Mouse (Mus musculus) erythroblast, adult 5-6 weeks (primary cell): Measurements from ENCODE around the gene Fzd5. TPM values are rescaled to one million over a fixed set of nuclear protein-coding genes. Genes with fewer than 3 reads are reported as not detected.

Experiments used
- ATAC-seq: replicated peaks from 2 replicates; pipeline ENCODE4 v1.8.0; 2016; ENCODE audit warnings: moderate number of reproducible peaks, mild to moderate bottlenecking, moderate TSS enrichment, inconsistent platforms; ENCODE audit not compliant: poor library complexity, low FRiP score, severe bottlenecking
- total RNA-seq, 2 experiments: library from RNA; stranded (forward) in 1 of 2; stranded (reverse) in 1 of 2; fragments of 150-400 nt in 1 of 2; fragments of 200-764, 138-1000 nt in 1 of 2; gene quantifications; 2 replicates each; pipeline versions ENCODE4 v1.2.3 to v1.2.4; 2015 to 2017; ENCODE audit warnings: low replicate concordance in 2 of 2

The Fzd5 gene
- total RNA-seq, 2 experiments from 2014 or later: 4.3 to 5.0 TPM

GRCm38 (mm10) chr1:64734771-64735750, 2.5 kb downstream of the Fzd5 start:
- no peak for ATAC-seq

GRCm38 (mm10) chr1:64733453-64734245, 3.9 kb downstream of the Fzd5 start:
- ATAC-seq: 0 out of 2 replicates have a peak, but pooled peaks have one; percentile 27

- no peak for ATAC-seq
Measured at GRCm38 (mm10) chr1:64732637-64733200, 4.8 kb downstream of the Fzd5 start.

GRCm38 (mm10) chr1:64732161-64732560, 5.4 kb downstream of the Fzd5 start:
- no peak for ATAC-seq

GRCm38 (mm10) chr1:64731341-64732020, 6.1 kb downstream of the Fzd5 start:
- ATAC-seq: no peak

- ATAC-seq: no peak
Measured at GRCm38 (mm10) chr1:64730046-64730445, 7.5 kb downstream of the Fzd5 start.

GRCm38 (mm10) chr1:64721034-64721587, 16.4 kb downstream of the Fzd5 start:
- no peak for ATAC-seq

- peak; percentile 81; the same call in 1 of the 2 replicates for ATAC-seq
Measured at GRCm38 (mm10) chr1:64717504-64717903, 20.0 kb downstream of the Fzd5 start.

- no peak for ATAC-seq
Measured at GRCm38 (mm10) chr1:64716589-64717304, 20.8 kb downstream of the Fzd5 start.

GRCm38 (mm10) chr1:64715458-64715857, 22.1 kb downstream of the Fzd5 start:
- no peak for ATAC-seq

GRCm38 (mm10) chr1:64712006-64712760, 25.4 kb downstream of the Fzd5 start:
- ATAC-seq: no peak

GRCm38 (mm10) chr1:64709891-64710290, 27.7 kb downstream of the Fzd5 start:
- peak; percentile 66; the same call in 1 of the 2 replicates for ATAC-seq

- no peak for ATAC-seq
Measured at GRCm38 (mm10) chr1:64706610-64707009, 30.9 kb downstream of the Fzd5 start.

GRCm38 (mm10) chr1:64705230-64705629, 32.3 kb downstream of the Fzd5 start:
- ATAC-seq: peak; percentile 88

GRCm38 (mm10) chr1:64701780-64702179, 35.8 kb downstream of the Fzd5 start:
- no peak for ATAC-seq

GRCm38 (mm10) chr1:64695156-64695555, 42.4 kb downstream of the Fzd5 start:
- ATAC-seq: no peak

- ATAC-seq: no peak
Measured at GRCm38 (mm10) chr1:64691581-64691980, 46.0 kb downstream of the Fzd5 start.

GRCm38 (mm10) chr1:64691121-64691551, 46.4 kb downstream of the Fzd5 start:
- ATAC-seq: no peak
